Mouse (Mus musculus) T-helper 1 cell (primary cell): ENCODE data around the gene Spns3.

ENCODE experiments used
- in situ Hi-C: fragments of 300-600 bp; cut with MboI, MseI; formaldehyde crosslinking; loops from one replicate; pipeline ENCODE4 v1.15.1; 2025; ENCODE audit warnings: high pct_unique_total_duplicates

Spns3 gene

GRCm38 (mm10) chr11:72518449-72518848 is 31.9 kb downstream of the Spns3 start:
- in situ Hi-C loops, result no loop called here

GRCm38 (mm10) chr11:72514967-72515366 is 35.3 kb downstream of the Spns3 start:
- in situ Hi-C loops, result no loop called here

DNA sequence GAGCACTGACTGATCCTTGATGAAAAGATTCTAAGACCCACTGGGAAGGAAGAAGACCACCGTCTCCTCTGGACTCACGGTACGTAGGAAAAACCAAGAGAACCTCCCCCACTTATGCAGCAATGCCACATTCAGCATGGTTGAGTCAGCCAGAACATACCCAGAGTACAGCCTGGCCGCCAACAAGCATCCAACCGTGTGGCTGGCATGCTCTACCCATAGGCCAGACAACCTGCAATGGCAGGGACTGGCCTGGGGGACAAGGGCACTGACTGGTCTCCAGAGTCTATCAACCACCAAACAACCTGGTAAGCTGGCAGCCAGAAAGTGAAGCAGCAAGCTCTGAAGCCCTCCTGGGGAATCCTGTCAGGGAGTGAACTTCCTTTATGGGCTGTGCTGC is 41.7 kb downstream of the Spns3 start:
- in situ Hi-C loops, result no loop called here

DNA sequence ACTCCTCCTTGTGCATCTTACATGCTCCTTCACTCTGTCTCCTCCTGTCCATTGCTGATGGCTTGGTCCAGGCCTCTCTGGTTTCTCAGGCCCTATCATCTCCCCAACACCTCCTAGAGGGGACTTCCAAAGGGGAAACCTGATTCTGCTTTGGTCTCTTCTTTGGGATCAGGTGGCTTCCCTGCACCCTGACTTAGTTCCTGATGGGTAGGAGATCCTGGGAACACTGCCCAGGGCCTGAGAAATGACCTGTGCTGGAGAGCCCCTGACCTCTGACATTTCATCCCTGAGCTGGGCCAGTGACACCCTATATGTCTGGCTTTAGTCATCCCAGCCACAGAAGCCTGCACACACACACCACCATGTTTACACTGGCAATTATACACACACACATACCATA is 42.7 kb downstream of the Spns3 start:
- in situ Hi-C loops, result no loop called here

GRCm38 (mm10) chr11:72504016-72504797 is 46.1 kb downstream of the Spns3 start:
- in situ Hi-C loops, result no loop called here

DNA sequence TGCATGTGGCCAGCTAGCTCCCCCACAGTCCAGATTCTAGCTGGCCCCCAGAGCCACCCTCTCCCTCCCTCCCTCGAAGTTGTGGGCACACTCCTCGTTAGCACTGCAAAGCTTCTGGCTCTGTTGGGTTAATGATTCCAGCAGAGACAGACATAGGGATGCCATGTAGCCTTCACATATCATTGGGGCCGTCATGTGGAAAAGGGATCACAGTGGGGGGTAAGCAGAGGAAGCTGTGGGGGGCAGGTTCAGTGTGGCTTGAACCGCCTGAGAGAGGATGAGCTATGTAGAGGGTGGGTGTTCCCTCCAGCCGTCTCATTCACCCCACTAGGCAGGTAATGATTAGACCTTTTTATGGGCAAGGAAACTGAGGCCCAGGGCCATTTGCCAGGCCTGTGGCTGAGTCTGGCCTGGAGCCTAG is 46.8 kb downstream of the Spns3 start:
- in situ Hi-C loops, result no loop called here

DNA sequence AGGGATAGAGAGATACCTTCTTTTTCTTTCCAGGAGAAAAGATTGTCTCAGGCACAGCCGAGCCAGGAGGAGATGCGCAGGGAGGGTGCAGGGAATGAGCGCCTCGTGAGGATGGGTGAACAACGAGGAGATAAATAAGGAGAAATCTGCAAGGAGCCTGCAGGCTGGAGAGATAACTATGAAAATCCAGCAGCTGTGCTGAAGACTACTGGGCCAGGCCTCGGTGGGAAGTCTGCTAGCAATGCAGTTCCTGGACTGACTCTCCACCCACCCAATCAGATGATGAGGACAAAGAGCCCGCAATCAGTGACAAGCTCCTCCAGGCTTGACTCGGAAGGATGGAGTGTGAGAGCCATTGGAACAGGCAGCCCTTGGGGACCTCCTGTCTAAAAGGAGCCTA is 48.1 kb downstream of the Spns3 start:
- in situ Hi-C loops, result no loop called here

- in situ Hi-C loops, result no loop called here
These were observed 48.8 kb downstream of the Spns3 start for GRCm38 (mm10) chr11:72501426-72502002.

DNA sequence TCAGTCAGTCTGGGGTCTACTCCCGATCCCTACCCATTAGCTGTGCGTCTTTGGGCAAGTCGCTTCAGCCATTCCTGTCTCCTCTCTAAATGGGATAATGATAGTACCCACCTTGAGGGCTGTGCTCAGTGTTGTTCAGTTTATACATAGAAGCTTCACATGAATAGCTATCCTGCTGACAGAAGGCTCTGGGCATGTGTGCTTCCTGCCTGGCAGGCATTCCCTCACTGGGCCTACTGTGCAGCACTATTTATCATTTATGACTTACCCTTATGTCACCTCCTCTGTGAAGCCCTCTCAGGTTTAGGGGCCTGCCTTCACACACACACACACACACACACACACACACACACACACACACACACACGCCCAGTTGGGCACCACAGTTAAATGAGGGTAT is 50.2 kb downstream of the Spns3 start:
- in situ Hi-C loops, result no loop called here

DNA sequence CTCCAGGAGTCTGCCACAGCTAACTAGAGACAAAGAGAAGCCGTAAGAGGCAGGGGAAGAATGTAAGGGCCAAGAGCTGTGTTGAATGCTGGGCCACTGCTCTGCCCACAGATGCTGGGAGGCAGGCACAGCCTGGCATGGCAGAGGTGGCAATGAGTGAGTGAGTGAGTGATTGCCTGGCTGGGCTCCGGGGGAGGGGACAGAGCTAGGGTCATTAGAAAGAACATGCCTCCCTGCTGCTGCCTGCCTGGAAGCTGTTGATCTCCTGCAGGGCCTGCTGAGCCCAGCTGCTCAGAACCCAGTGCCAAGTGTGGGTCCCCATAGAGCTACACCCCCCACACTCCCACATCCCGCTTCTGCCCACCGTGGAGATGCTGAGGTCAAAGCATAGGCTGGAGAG is 52.9 kb downstream of the Spns3 start:
- in situ Hi-C loops, result no loop called here

DNA sequence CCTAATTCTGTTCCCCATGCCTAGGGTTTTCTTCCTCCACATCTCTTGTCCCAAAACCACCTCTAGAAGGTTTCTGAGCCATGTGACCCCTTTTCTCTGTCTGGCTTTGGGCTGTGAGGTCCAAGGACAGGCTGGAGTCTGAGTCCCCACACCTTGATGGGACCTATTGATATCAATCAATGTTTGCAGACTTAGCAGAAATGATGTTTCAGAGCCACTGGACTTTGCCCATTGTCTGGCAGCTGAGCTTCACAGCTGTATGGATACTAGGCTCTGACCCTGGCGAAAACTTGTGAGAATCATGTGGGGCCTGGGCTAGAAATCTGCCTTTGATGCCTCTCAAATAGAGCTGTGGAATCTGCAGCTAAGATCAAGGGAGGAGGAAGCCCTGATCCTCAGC is 53.5 kb downstream of the Spns3 start:
- in situ Hi-C loops, result no loop called here

DNA sequence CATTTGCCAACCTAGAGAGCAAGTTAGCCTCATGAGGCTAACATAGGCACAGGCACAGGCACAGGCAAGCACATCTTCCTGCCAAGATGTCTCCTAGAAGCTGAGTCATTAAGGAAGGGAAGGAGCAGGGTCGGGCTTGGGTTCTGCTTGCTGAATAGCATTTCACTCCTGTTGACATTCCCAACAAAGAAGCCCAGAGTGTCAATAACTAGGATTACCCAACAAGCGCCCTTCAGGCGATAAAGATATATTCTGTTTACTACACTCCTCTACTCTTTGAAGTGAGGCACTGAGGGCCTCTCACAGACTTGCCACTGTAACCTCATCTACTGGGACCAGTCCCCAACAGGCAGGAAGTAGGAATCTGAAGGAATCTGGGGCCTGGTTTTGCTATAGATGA is 54.2 kb downstream of the Spns3 start:
- in situ Hi-C loops, result no loop called here

- in situ Hi-C loops, result no loop called here
These were observed 56.0 kb downstream of the Spns3 start for GRCm38 (mm10) chr11:72494046-72494988.

DNA sequence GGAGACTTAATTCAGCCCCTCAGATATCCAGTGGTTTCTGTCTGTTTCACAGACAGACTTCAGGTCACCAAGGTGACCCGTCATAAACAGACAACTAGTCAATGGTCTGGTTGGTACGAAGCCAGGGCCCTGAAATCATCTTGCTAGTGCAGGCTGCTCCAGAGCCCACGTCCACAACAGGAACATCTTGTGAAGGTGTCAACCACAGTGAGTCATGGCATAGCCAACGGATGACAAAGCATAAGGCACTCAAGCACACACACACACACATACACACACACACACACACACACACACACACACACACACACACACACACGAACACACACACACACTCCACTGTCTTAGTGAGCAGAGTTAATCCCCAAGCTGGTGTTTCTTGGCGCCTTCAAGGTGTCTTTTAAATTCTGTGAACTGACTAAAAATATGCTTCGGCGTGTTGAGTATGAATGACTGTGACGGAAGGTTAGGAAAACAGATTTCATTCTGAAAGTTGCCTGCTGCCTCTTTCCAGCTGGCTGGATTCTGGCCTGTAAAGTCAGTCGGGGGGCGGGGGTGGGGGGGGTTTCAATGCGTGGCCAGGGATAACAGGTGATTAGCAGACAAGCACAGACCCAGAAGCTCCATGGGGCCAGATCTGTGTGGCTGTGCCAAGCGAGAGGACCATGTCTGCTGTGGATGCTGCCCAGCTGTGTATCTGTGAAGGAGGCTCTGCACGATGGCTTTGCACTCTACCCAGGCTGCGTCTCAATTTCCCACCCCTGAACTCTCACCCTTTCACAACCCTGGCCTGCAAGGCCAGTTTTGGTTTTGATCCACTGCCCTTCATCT is 59.0 kb downstream of the Spns3 start:
- in situ Hi-C loops, result no loop called here

DNA sequence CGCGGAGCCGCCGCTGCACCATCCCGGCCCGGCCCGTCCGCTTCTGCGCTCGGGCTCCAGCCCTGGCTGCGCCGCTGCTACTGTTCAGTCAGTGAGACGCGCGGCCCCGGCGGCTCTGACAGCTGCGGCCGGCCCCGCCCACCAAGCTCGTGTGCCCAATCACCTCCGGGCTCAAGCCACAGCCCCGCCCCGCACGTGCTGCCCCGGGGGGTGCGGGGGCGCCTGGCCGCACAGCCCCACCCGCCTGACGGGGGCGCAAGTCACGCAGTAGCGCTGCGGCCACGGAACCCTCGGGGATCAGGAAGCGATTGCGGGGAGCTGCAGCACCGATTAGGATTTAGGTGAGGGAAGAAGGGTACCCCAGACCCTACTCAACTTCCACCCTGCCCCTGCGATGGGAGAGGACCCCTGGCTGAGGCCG is 60.4 kb downstream of the Spns3 start, which contains the start of gene Spns2:
TSS of gene Spns2 (minus strand) at position 24 of the 421 bp plus-strand sequence.
- in situ Hi-C loops, result no loop called here

DNA sequence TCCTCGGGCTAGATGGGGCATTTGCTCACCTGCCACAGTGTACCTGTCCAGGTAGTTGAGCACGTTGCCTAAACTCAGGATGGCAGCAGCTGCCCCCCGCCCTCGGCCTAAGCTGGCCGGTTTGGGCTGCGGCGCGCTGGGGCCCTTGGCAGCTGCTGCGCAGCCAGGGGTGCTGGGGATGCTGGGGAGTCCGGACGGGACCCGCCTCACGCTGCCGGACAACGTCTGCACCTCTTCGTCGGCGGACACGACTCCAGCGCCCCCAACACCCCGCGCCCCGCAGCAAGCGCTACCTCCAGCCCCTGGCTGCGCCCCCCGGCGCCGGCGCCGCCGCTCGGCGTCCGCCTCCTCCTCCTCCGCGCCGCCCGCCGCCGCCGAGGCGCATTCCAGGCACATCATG is 60.9 kb downstream of the Spns3 start:
- in situ Hi-C loops, result no loop called here

DNA sequence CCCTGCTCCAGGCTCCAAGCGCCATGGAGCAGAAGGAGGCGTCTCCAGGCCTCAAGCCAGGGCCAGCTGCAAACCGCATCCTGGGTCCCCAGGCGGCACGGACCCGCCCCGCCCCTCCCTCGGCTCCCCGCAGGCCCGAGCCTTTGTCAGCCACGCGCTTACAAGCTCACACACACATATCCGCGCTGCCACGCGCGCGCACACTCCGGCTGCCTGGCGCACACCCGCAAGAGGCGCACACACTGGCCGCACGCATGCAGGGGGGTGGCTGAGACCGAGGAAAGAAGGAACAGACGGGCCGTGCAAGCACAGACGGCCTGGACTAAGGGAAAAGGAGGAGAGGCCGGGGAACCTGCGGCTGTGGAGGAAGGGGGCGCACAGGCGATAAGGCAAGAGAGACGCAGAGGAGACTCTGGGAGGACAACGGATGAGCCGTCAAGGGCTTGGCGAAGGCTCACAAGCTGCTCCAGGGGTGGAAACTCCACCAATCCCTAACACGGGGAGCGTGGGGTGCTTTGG is 61.5 kb downstream of the Spns3 start:
- in situ Hi-C loops, result no loop called here

GRCm38 (mm10) chr11:72487739-72488138 is 62.6 kb downstream of the Spns3 start:
- in situ Hi-C loops, result no loop called here

GRCm38 (mm10) chr11:72487171-72487570 is 63.1 kb downstream of the Spns3 start:
- in situ Hi-C loops, result no loop called here

DNA sequence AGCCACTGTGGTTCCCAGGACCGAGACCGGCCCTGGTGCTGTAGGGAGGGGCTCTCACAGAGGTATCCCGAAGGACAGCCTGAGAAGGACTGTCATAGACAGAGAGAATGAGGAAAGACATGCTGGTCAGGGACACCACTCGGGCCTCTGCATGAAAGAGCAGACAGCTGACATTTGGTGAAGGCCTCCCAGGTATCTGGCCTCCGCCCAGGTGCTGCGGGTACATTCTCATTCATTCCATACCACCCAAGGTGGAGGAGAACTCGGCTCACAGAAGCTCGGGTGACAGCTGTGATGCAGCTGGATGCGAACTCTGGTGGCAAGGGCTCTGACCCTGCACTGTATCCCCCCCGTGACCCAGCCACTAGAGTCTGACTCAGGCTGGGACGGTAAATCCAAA is 64.3 kb downstream of the Spns3 start:
- in situ Hi-C loops, result no loop called here

DNA sequence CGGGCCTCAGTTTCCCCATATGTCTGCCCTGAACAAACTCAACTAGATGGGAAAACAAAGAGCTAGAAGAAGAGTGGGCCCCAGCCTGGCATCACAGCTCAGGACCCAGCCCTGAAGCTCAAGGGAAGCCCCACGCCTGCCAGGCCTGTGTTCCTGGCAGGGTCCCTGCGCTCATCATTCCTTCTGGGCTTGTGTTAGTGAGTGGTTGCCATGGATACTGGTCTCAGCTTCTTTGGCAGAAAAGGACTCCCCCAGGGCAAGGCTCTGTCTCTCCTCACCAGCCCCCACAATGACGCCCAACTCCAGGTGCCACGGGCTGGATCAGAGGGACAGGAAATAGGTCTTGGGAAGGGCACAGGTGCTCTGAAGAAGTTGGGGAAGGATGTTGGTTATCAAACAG is 65.1 kb downstream of the Spns3 start:
- in situ Hi-C loops, result no loop called here
